Mouse (Mus musculus) cortical plate, adult 2 months (tissue): ENCODE results near the gene Ppp1r16b.

Source experiments
- CTCF ChIP-seq: fragments of 200-500 bp; IDR thresholded peaks from 2 replicates; pipeline ENCODE4 v1.5.1; 2011; ENCODE audit warnings: mild to moderate bottlenecking, control low read depth, low read length; ENCODE audit not compliant: insufficient read depth; ENCODE audit errors: extremely low read depth
- POLR2A ChIP-seq: fragments of 200-500 bp; IDR thresholded peaks from 2 replicates; pipeline ENCODE4 v1.6.1; 2011; ENCODE audit warnings: mild to moderate bottlenecking, low read length, control low read depth; ENCODE audit not compliant: insufficient read depth; ENCODE audit errors: extremely low read depth

- no peak for TF ChIP-seq CTCF
- no peak for TF ChIP-seq POLR2A
Measured at GRCm38 (mm10) chr2:158743518-158744141, 78.4 kb downstream of the Ppp1r16b start.
